24 mouse cellular contexts compared by ENCODE assay signal in genomic region chr10:55194144-55194543, GRCm38 (mm10).
DNase-seq lines count a peak whose midpoint lies in the region; ATAC-seq lines count a peak whose summit lies in the region.
"Had no signal": no experiment of that assay in that cellular context is flagged by ENCODE, and none has a peak within 500 bp of the region (broad histone marks: within the 10 kb centered on the region; RNA-seq: fewer than 3 reads in every experiment).

No protein-coding gene starts in this region.

- H3K27ac ChIP-seq in forebrain, embryonic 14.5 days (ENCODE audit: low read depth, low read length): no peak overlapping the region
- H3K27ac ChIP-seq: embryonic facial prominence, embryonic 13.5 days; embryonic facial prominence, embryonic 15.5 days; forebrain, embryonic 10.5 days; forebrain, embryonic 12.5 days; forebrain, embryonic 15.5 days had no signal

- H3K4me2 ChIP-seq in forebrain, embryonic 14.5 days (ENCODE audit: low read length): no peak overlapping the region
- H3K4me2 ChIP-seq: embryonic facial prominence, embryonic 13.5 days; embryonic facial prominence, embryonic 15.5 days; forebrain, embryonic 12.5 days; forebrain, embryonic 15.5 days had no signal

- no peak overlapping the region for H3K9ac ChIP-seq in forebrain, embryonic 14.5 days (ENCODE audit: low read length)
- H3K9ac ChIP-seq: embryonic facial prominence, embryonic 13.5 days; embryonic facial prominence, embryonic 15.5 days; forebrain, embryonic 12.5 days; forebrain, embryonic 15.5 days; forebrain, postnatal 0 days had no signal

- H3K4me1 ChIP-seq in forebrain, embryonic 14.5 days (ENCODE audit: control insufficient read depth, insufficient read depth, low read length): no peaks in the 10 kb centered on the region
- H3K4me1 ChIP-seq: embryonic facial prominence, embryonic 13.5 days; embryonic facial prominence, embryonic 15.5 days; forebrain, embryonic 10.5 days; forebrain, embryonic 12.5 days; forebrain, embryonic 15.5 days had no signal

- H3K4me3 ChIP-seq in forebrain, embryonic 14.5 days (ENCODE audit: low read depth, low read length): no peak overlapping the region
- H3K4me3 ChIP-seq: embryonic facial prominence, embryonic 13.5 days; embryonic facial prominence, embryonic 15.5 days; erythroblast, embryonic 14.5 days; forebrain, embryonic 10.5 days; forebrain, embryonic 12.5 days; forebrain, embryonic 15.5 days had no signal

- 81% methylated on average over 1 of the region's 1 CpGs for WGBS in forebrain, embryonic 14.5 days

- intact Hi-C loops in left cerebral cortex, postnatal 14 days (cut with DNase I): no loop called here

- no peaks in the 10 kb centered on the region for H3K9me3 ChIP-seq in forebrain, embryonic 14.5 days (replicated peaks; ENCODE audit: control insufficient read depth, low read length)
- H3K9me3 ChIP-seq: embryonic facial prominence, embryonic 13.5 days; embryonic facial prominence, embryonic 15.5 days; forebrain, embryonic 10.5 days; forebrain, embryonic 12.5 days; forebrain, embryonic 15.5 days had no signal

- ATAC-seq in common myeloid progenitor, adult 5-6 weeks (replicated peaks; ENCODE audit: low read depth, poor library complexity, severe bottlenecking): peak; percentile 99
- peak; percentile 76 for ATAC-seq in megakaryocyte progenitor cell, adult 5-6 weeks (replicated peaks; ENCODE audit: poor library complexity)
- ATAC-seq in forebrain, embryonic 14.5 days: no peak
- ATAC-seq: activated CD4-positive, CD25-positive, alpha-beta regulatory T cell, adult 4 months; forebrain, embryonic 15.5 days; forebrain, postnatal 0 days; Patski had no signal

- no peaks in the 10 kb centered on the region for H3K36me3 ChIP-seq in forebrain, embryonic 14.5 days (ENCODE audit: control insufficient read depth, insufficient read depth, low read length)
- H3K36me3 ChIP-seq: embryonic facial prominence, embryonic 13.5 days; embryonic facial prominence, embryonic 15.5 days; forebrain, embryonic 10.5 days; forebrain, embryonic 12.5 days; forebrain, embryonic 15.5 days had no signal

- no peaks in the 10 kb centered on the region for H3K27me3 ChIP-seq in forebrain, embryonic 14.5 days (replicated peaks; ENCODE audit: control insufficient read depth, insufficient read depth, low read length)
- H3K27me3 ChIP-seq: embryonic facial prominence, embryonic 13.5 days; embryonic facial prominence, embryonic 15.5 days; forebrain, embryonic 12.5 days; forebrain, embryonic 15.5 days; Patski had no signal

- peak; percentile 96 for DNase-seq in 416B (ENCODE audit: low read depth)
- no peak for DNase-seq in left cerebral cortex, postnatal 14 days (ENCODE audit: low spot score in 2 of 2)
- DNase-seq in forebrain, embryonic 14.5 days (ENCODE audit: low spot score): no peak
- no peak for DNase-seq in retina, postnatal 1 day
- DNase-seq: adrenal gland, adult 8-10 months; adrenal gland, postnatal 14 days; adrenal gland, postnatal 36 days; cerebellum, adult 11-12 months; cerebellum, adult 2 months; cerebellum, adult 9-10 months; cerebellum, postnatal 10 days; cerebellum, postnatal 25 days; embryo, embryonic 11 days; forebrain, postnatal 0 days had no signal
